Mouse (Mus musculus): ENCODE measurements around the gene Acod1. TPM values are rescaled to one million over a fixed set of nuclear protein-coding genes. Genes with fewer than 3 reads are reported as not detected.

The Acod1 gene
- total RNA-seq, 4 experiments from 2014 or later, result 0.09 TPM; not detected in 3

- no peak for DNase-seq (ENCODE audit: low spot score)
Observed at GRCm38 (mm10) chr14:103101171-103101570, 54.4 kb downstream of the Acod1 start.

DNA sequence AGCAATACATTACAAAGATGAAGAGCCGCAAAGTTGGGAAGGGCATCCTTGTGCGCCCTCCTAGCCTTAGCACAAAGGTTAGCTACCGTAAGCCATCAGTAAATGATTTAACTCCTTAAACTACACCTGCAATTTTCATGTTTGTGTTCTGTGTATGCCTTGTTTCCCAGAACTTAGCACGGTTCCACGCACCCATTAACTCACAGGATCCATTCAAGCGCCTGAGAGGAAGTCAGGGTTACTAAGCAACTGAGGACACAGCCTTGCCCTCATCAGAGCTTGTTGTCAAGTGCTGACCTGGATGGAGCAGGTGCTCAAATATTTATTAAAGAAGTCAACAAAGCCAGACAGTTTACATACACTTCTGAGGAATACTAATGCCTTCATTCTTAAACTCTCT is 55.5 kb downstream of the Acod1 start:
- DNase-seq (ENCODE audit: low spot score), result no peak

DNA sequence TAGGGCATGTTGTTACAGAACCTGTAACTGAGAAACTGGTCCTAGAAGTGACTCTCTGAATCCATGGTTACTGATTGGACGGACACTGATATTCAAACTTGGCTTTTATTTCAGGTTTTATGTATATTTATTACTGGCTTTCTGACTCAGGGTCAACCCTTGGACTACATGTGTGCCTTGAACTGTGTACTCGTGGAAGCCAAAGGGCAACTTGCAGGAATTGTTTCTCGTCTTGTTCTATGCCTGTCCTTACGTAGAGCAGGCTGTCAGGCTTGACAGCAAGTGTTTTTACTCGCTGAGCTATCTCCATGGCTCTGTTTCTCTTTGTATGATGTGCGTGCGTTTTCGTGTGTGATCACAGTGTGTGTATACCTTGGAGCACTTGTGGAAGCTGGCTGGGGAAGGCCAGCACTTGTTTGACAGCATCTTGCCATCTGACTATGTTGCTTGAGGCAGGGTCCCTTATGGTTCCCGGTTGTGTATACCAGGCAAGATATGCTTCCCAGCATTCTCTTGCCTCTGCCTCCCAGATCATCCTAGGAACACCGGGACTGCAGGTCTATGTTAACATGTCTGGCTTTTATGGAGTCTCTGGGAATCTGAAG is 56.1 kb downstream of the Acod1 start:
- no peak for DNase-seq (ENCODE audit: low spot score)

Other genes with a start within 250 kb of the Acod1 start
- 10 to 100 TPM; 13.4 to 20.0 (median 18.0) TPM for gene Kctd12, start 64.3 kb upstream of the Acod1 start, total RNA-seq (2022)
- 10 to 100 TPM; 18.7 to 24.8 (median 21.1) TPM for gene Cln5, start 23.2 kb downstream of the Acod1 start, total RNA-seq (2022)
- 10 to 100 TPM; 45.0 to 59.5 (median 55.1) TPM for gene Fbxl3, start 52.6 kb downstream of the Acod1 start, total RNA-seq (2022)

Measured in heart, adult 8-10 months (tissue).